Mouse (Mus musculus) forebrain, embryonic 11.5 days (tissue): Measurements from ENCODE around the gene Diexf. TPM values are rescaled to one million over a fixed set of nuclear protein-coding genes. Genes with fewer than 3 reads are reported as not detected.

Experiments used
- ATAC-seq: fragments of 200-750 bp; cut with Nextera tagmentation; replicated peaks from 2 replicates; pipeline ENCODE4 v1.8.0; 2017; ENCODE audit warnings: moderate TSS enrichment; ENCODE audit not compliant: low FRiP score
- DNase-seq: peaks from one replicate; pipeline ENCODE4 v3.0.0-alpha.2; 2017; ENCODE audit warnings: low spot score
- H3K27ac ChIP-seq: fragments of 300-500 bp; sonication (generic); 2 replicates; pipeline ENCODE4 v1.5.1; 2014; ENCODE audit warnings: low read depth, low read length
- H3K27me3 ChIP-seq: fragments of 300-500 bp; sonication (generic); 2 replicates; pipeline ENCODE4 v1.6.1; 2014; ENCODE audit warnings: mild to moderate bottlenecking, low read length, mixed read lengths; ENCODE audit not compliant: control insufficient read depth, insufficient read depth
- H3K36me3 ChIP-seq: fragments of 300-500 bp; sonication (generic); 2 replicates; pipeline ENCODE4 v1.6.1; 2014; ENCODE audit warnings: mild to moderate bottlenecking, low read length, moderate library complexity, mixed read lengths; ENCODE audit not compliant: control insufficient read depth, insufficient read depth
- H3K4me1 ChIP-seq: fragments of 300-500 bp; sonication (generic); replicated peaks from 2 replicates; pipeline ENCODE4 v1.6.1; 2014; ENCODE audit warnings: low read length, mixed read lengths; ENCODE audit not compliant: control insufficient read depth, insufficient read depth
- H3K4me2 ChIP-seq: fragments of 300-500 bp; sonication (generic); 2 replicates; pipeline ENCODE4 v1.6.1; 2014; ENCODE audit warnings: low read depth, mild to moderate bottlenecking, low read length, moderate library complexity, mixed read lengths; ENCODE audit not compliant: severe bottlenecking
- H3K4me3 ChIP-seq: fragments of 300-500 bp; sonication (generic); 2 replicates; pipeline ENCODE4 v1.5.1; 2014; ENCODE audit warnings: low read depth, low read length
- H3K9ac ChIP-seq: fragments of 300-500 bp; sonication (generic); 2 replicates; pipeline ENCODE4 v1.6.1; 2014; ENCODE audit warnings: low read length
- H3K9me3 ChIP-seq: fragments of 300-500 bp; sonication (generic); 2 replicates; pipeline ENCODE4 v1.6.1; 2016; ENCODE audit warnings: low read length, mixed read lengths; ENCODE audit not compliant: control insufficient read depth
- WGBS: fragments of 180-500 bp; shearing (Covaris S2); extraction: QIAGEN DNeasy Blood & Tissue Kit; methylation state at CpG from one replicate; pipeline ENCODE4 v1.1.7; 2014; 5-methylcytosine and 5-hydroxymethylcytosine counted together
- polyA plus RNA-seq: library from polyadenylated mRNA; unstranded; fragments of >200 nt; fragmentation: Nextera tagmentation; extraction: Ambion mirVana; gene quantifications from 2 replicates; pipeline ENCODE4 v1.2.1, GENCODE M21; 2014

The Diexf gene
- polyA plus RNA-seq, 1 experiment from 2014 or later, result 13.2 TPM

DNA sequence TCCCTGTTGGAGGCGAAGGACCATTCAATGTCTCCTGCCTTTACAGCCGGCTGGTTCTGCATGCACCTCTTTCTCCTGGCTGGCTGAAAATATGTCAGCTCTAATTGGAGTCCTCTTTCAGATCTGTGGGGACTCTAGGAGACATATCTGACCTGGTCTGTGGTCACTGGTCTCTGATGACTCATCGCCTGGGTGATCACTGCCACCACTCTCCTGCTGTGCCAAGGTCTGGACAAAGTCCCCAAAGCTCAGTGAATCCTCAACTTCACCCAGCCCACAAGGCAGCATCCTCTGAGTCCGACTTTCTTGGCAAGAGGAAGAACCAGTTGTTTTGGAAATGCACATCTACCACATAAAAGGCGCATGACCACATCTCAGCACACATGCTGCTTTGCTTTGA lies 27.5 kb downstream of the Diexf start:
- H3K4me2 ChIP-seq, result no peak overlapping the region
- no peak overlapping the region for H3K9ac ChIP-seq
- no peaks in the 10 kb centered on the region for H3K27me3 ChIP-seq
- no peaks in the 10 kb centered on the region for H3K9me3 ChIP-seq
- H3K4me1 ChIP-seq, result no peaks in the 10 kb centered on the region
- no peaks in the 10 kb centered on the region; the same call in 1 of the 2 replicates for H3K36me3 ChIP-seq
- WGBS, result 85% methylated on average over 5 of the region's 5 CpGs
- DNase-seq, result no peak
- no peak for ATAC-seq
- H3K27ac ChIP-seq, result no peak overlapping the region
- no peak overlapping the region for H3K4me3 ChIP-seq

DNA sequence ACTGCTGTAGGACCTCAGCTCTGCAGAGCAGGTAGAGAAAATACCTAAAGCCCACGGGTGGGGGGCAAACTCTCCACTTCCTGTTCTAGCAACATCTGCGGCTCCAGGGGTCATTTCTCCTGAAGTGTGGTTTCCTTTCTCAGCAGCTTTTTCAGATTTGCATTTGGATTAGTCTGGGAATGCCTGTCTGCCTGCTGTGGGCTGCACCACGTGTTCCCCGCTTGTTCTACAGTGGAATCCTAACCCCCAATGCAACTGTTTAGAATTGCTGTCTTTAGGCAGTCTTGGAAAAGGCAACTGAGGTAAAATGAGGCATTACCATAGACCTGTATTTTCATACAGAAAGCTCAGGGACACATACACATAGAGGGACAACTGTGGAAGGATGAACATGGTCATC lies 28.0 kb downstream of the Diexf start:
- H3K9ac ChIP-seq, result no peak overlapping the region
- ATAC-seq, result no peak
- no peak overlapping the region for H3K27ac ChIP-seq
- DNase-seq, result no peak
- 56% methylated on average over 4 of the region's 4 CpGs for WGBS
- no peaks in the 10 kb centered on the region for H3K4me1 ChIP-seq
- no peaks in the 10 kb centered on the region for H3K9me3 ChIP-seq
- no peak overlapping the region for H3K4me3 ChIP-seq
- no peaks in the 10 kb centered on the region for H3K27me3 ChIP-seq
- H3K36me3 ChIP-seq, result no peaks in the 10 kb centered on the region; the same call in 1 of the 2 replicates
- no peak overlapping the region for H3K4me2 ChIP-seq

DNA sequence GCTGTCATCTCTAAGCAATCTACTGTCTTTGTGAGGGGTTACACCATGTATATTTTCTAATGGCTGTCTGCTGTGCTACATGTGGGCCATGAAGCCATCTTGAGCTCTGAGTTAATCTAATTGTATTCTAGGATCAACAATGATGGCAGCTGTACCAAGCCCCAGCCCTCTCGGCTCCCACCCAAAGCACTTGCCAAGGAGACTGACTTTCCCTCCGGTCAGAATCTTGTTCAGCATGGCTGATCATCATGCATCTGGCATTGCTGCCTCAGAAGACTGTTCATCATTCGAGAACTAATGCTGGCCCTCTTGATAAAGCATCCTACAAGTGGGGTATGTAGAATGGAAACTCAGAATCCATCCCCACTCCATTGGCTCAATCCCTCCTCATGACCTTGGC lies 31.1 kb downstream of the Diexf start:
- no peak overlapping the region for H3K9ac ChIP-seq
- no peak for ATAC-seq
- WGBS, result 88% methylated on average over 3 of the region's 3 CpGs

DNA sequence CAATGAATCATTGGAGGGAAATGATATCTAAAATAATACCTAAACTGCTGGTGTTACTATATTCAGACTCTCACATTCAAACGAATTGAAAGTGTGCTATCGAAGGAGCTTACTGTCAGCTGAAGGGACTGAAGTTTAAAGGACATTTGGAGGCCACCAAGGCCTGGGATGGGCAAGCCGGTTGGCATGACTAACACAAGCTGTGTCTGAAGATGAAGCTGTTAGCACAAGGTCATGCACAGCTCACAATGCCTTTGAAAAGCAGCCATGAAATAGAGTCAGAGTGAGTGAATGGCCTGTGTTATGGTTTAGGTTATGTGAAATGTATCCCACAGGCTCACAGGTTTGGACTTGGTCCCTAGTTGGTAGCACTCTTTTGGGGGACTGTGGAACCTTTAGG lies 36.5 kb downstream of the Diexf start:
- 92% methylated on average over 3 of the region's 3 CpGs for WGBS
- no peak for DNase-seq
- no peaks in the 10 kb centered on the region for H3K27me3 ChIP-seq
- no peak overlapping the region for H3K4me2 ChIP-seq
- no peaks in the 10 kb centered on the region for H3K36me3 ChIP-seq
- no peaks in the 10 kb centered on the region for H3K9me3 ChIP-seq
- H3K9ac ChIP-seq, result no peak overlapping the region
- no peaks in the 10 kb centered on the region; the same call in 1 of the 2 replicates for H3K4me1 ChIP-seq
- no peak overlapping the region for H3K27ac ChIP-seq
- H3K4me3 ChIP-seq, result no peak overlapping the region
- ATAC-seq, result no peak

More for the DNA sequence above, 31.1 kb downstream of the Diexf start:
- H3K4me3 ChIP-seq, result no peak overlapping the region
- no peaks in the 10 kb centered on the region for H3K27me3 ChIP-seq
- no peak overlapping the region for H3K4me2 ChIP-seq
- no peak for DNase-seq
- no peaks in the 10 kb centered on the region; the same call in 1 of the 2 replicates for H3K36me3 ChIP-seq
- H3K4me1 ChIP-seq, result no peaks in the 10 kb centered on the region
- no peaks in the 10 kb centered on the region for H3K9me3 ChIP-seq
- H3K27ac ChIP-seq, result no peak overlapping the region

GRCm38 (mm10) chr1:193092771-193093170 lies 37.3 kb downstream of the Diexf start:
- ATAC-seq, result no peak
- no peak overlapping the region for H3K9ac ChIP-seq
- no peak overlapping the region for H3K4me3 ChIP-seq
- no peak overlapping the region for H3K27ac ChIP-seq
- WGBS, result 87% methylated on average over 1 of the region's 1 CpGs
- no peaks in the 10 kb centered on the region for H3K36me3 ChIP-seq
- H3K4me2 ChIP-seq, result no peak overlapping the region
- H3K4me1 ChIP-seq, result no peaks in the 10 kb centered on the region; the same call in 1 of the 2 replicates
- DNase-seq, result no peak
- no peaks in the 10 kb centered on the region for H3K9me3 ChIP-seq
- no peaks in the 10 kb centered on the region for H3K27me3 ChIP-seq

GRCm38 (mm10) chr1:193090894-193091293 lies 39.2 kb downstream of the Diexf start:
- no peak overlapping the region for H3K4me2 ChIP-seq
- DNase-seq, result no peak
- ATAC-seq, result no peak
- H3K4me1 ChIP-seq, result peaks cover 3% of the 10 kb centered on the region; the same call in 1 of the 2 replicates
- H3K9me3 ChIP-seq, result no peaks in the 10 kb centered on the region
- 89% methylated on average over 11 of the region's 11 CpGs for WGBS
- H3K4me3 ChIP-seq, result no peak overlapping the region
- H3K9ac ChIP-seq, result no peak overlapping the region
- no peak overlapping the region for H3K27ac ChIP-seq
- H3K27me3 ChIP-seq, result no peaks in the 10 kb centered on the region
- H3K36me3 ChIP-seq, result no peaks in the 10 kb centered on the region

DNA sequence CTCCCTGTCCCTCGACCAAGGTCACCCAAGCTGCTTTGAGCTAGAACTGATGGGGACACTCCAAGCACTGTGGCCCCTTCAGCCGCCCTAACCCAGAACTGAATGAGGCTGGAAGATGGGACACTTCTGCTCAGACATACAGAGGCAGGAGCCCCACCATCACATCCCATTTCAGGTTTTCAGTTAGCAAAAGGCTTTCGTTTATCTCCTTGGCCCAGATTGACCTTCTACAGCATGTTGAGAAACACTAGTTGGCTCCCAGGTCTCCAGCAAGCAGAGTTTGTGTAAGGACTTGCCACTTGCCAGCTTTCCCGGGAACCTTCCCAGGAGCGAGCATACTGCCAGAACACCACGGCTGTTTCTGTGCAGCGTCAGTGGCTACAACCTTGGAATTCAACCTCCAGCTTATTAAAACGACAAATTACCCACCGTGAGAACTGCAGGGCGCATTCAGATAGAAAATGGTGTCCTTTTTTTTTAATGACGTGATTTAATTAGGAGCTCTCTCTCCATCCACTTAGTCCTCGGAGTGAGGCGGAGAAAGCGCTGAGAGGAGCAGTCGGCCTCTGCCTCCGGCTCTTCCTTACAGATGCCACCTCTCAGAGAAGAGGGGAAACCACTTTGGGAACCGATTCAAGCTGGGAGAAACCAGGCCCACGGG lies 39.7 kb downstream of the Diexf start:
- no peak overlapping the region for H3K4me2 ChIP-seq
- no peaks in the 10 kb centered on the region for H3K27me3 ChIP-seq
- H3K27ac ChIP-seq, result no peak overlapping the region
- H3K36me3 ChIP-seq, result no peaks in the 10 kb centered on the region
- H3K9me3 ChIP-seq, result no peaks in the 10 kb centered on the region
- 62% methylated on average over 18 of the region's 18 CpGs for WGBS
- peaks cover 3% of the 10 kb centered on the region; the same call in 1 of the 2 replicates for H3K4me1 ChIP-seq
- H3K9ac ChIP-seq, result no peak overlapping the region
- no peak overlapping the region for H3K4me3 ChIP-seq
- DNase-seq, result no peak
- ATAC-seq, result no peak

DNA sequence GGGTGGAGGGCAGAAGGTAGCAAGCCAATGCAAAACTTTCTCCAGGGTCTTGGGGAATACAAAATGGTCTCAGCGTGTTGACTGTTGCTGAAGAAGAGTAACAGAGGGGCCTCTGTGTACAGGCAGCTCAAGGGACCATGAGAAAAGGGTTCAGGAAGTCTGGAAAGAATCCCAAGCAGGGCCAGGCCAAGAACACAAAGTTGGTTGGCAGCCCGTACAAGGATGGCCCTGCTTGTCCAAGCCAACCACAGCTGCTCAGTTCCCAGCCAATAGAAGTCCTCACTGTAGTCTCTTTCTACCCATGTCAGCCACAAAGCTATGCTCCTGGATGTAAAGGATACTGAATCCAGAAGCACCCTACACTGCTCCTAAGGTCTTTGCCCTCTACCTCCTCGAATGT lies 40.4 kb downstream of the Diexf start:
- 82% methylated on average over 3 of the region's 3 CpGs for WGBS
- no peak overlapping the region for H3K27ac ChIP-seq

GRCm38 (mm10) chr1:193089211-193089610 lies 40.9 kb downstream of the Diexf start:
- Histone ChIP-seq H3K9me3 (no peaks in the 10 kb centered on the region), H3K4me3 (no peak overlapping the region), H3K9ac (no peak overlapping the region), H3K27ac (no peak overlapping the region), H3K4me2 (no peak overlapping the region), H3K27me3 (no peaks in the 10 kb centered on the region), H3K36me3 (no peaks in the 10 kb centered on the region), H3K4me1 (peaks cover 3% of the 10 kb centered on the region; the same call in 1 of the 2 replicates)
- DNase-seq (no peak), ATAC-seq (no peak)
- 92% methylated on average over 6 of the region's 6 CpGs for WGBS

More for the DNA sequence above, 40.4 kb downstream of the Diexf start:
- Histone ChIP-seq H3K9me3 (no peaks in the 10 kb centered on the region), H3K27me3 (no peaks in the 10 kb centered on the region), H3K4me1 (peaks cover 3% of the 10 kb centered on the region; the same call in 1 of the 2 replicates), H3K4me2 (no peak overlapping the region), H3K36me3 (no peaks in the 10 kb centered on the region), H3K4me3 (no peak overlapping the region), H3K9ac (no peak overlapping the region)
- ATAC-seq, result no peak
- no peak for DNase-seq
